Mouse (Mus musculus): Measurements from ENCODE around the gene Ccdc36.

Ccdc36 gene

DNA sequence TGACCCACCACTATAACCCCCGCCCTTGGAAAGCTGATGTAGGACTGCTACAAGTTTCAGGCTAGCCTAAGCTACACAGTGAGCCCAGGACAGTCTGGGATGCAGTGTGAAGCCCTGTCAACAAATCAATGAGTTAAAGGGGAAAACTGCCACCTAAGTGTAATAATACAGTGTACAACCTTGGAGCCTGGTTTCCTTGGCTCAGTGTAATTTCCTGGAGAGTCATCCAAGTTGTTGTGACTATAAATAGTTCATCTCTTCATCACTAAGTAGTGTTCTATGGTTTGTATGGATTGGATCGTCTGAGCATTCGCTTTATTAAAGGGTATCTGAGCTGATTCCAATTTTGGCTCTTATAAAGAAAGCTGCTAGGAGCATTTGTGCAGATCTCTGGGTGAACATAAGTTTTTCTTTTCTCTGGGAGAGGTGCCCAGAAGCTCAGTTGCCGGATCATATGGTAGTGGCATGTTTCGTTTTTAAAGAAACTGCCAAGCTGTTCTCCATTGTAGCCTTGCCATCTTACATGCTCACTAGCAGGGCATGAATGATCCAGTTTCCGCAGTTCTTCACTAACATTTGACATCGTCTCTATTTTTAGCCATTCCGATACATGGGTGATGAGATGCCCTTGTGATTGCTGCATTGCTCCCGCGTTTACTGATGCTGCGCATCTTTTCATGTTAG lies 13.1 kb upstream of the Ccdc36 start:
- DNase-seq, result no peak

DNA sequence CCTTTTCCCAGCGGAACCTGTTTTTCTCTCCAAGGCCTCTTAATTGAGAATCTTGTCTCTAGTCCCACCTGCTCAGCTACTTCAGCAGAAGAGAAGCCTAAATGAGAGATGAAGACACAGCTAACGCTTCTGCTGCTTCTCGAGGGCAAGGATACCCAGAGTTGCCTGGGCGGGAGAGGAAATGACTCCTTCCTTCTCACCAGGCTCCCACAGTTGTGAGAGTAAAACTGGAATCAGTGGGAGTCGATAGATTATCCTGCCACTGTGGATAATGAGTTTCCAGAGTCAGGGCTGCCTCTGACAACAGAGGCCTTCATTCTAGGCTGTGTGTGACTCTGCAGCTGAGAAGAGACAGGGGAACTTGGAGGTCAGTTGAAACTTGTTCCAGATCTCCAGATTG lies 12.2 kb upstream of the Ccdc36 start:
- no peak for DNase-seq

DNA sequence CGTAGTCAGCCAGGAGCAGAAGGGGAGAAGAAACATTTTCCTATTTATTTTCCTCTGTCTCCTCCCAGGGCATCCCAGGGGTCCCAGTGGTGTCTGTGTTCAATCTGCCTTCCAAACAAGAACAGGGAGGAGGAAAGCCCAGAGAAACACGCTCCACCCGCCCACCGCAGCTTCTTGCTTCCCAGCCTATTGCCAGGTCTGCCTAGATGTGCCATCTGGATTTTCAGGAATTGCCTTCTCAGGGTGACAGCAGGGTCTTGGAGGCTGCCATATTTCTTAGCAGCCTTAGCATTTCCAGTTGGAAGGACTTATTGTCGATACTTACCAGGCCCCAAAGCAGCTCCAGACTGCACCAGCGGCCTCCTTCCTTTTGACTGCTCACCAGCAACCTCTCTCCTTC lies 10.9 kb upstream of the Ccdc36 start:
- no peak for DNase-seq

DNA sequence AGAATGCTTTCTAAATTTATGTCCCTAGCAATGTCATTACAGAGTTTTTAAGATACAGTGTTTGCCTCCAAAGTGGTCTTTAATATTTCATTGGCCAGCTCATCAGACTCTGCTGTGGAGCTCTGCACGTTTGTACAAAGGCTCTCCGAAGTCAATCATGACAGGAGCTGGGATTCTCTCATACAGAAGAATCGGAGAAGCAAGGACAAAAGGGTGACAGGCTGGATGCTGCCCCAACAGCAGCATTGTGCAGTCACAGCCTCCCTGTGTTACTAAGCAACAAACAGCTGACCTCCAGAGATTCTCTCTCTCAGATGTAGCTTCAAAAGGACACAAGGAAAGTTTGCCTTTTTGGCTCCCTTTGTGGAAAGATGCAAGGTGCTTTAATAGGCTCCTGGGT lies 7.9 kb upstream of the Ccdc36 start, which contains the start of gene BC048562:
Gene BC048562, plus strand, starts transcription at position 301 of the 400 bp plus-strand sequence.
- no peak for DNase-seq

DNA sequence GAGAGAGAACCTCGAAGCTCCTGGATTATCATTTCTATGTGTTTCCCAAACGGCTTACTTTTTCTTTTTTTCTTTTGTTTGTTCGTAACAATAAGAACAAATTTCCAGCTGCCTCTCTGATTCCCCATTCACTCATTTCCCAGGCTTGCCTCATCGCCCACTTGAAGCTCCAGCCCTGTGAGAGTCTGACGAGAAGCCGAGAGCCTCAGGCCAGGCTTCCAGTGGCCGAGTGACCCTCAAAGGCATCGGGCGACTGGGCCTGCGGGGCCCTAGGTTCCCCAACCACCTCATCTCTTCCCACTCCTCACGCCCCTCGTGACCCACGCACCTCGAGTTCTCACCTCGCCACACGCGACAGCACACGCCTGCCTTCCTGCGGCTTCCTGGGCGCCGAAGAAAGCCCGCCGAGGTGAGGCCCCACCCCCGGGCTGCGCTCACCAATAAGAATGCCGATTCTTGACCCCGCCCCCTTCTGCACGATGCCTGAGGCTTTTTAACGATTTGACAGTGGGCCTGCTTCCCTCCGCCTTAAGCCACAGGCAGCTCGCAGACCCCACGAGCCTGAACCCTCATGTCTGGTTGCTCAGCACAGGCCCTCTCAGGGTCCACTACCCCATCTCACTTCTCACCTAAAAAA lies 3.3 kb upstream of the Ccdc36 start:
- peak; percentile 31 to 33 for DNase-seq

DNA sequence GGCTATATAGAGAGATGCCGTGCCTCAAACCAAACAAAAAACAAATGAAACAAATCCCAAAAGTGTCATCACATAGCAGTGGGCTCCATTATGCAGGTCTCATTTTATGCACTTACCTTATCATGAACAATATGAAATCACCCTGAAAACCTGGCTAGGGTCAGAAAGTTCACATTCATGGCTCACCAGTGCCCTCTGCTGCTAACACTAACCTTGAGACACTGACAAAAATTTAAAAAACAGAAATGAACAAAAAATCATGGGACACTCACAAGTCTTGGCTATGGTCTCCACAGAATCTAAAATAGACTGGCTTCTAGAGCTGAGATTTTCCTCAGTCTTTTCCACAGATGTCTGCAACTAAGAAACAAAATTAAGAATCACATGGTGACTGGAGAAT lies 16.1 kb downstream of the Ccdc36 start:
- DNase-seq, result peak in 1 of 2 experiments; percentile 40

GRCm38 (mm10) chr9:108411381-108411942 lies 16.8 kb downstream of the Ccdc36 start:
- DNase-seq, result no peak

DNA sequence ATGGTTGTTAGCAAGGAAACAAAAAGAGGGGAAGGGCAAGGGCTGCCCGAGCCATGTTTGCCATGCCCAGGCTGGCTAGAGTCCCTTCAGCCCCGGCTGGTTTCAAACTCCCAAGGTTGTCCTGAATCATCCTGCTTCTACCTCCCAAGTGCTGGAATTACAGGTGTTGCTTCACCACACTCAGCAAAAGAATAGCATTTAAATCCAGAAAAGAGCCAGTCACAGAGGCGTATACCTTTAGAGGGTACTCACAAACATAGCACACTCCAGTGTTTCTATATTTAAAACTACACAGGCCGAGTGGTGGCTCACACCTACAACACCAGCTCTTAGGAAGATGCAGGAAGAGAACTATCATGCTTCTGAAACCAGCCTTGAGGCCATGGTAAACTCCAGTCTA lies 18.7 kb downstream of the Ccdc36 start:
- no peak for DNase-seq

- no peak for DNase-seq
These were observed 23.8 kb downstream of the Ccdc36 start for GRCm38 (mm10) chr9:108404451-108404850.

DNA sequence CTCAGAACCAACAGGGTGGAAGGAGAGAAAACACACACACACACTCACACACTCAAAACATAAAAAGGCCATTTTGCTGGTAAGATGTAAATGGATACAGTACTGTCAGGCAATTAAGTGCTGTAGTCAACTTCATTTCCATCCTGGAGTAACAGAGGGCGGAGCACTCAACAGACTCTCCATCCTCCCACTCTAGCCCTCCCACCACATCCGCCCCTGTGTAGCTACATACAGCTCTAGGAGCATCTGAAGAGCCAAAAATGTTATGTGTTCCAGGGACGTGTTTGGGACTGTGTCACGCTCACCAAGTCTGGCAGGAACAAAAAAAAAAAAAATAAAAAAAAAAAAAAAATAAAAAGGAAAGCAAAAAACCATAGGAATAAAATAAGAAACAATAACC lies 25.2 kb downstream of the Ccdc36 start:
- DNase-seq, result no peak

- DNase-seq, result no peak
These were observed 26.9 kb downstream of the Ccdc36 start for GRCm38 (mm10) chr9:108401186-108401960.

DNA sequence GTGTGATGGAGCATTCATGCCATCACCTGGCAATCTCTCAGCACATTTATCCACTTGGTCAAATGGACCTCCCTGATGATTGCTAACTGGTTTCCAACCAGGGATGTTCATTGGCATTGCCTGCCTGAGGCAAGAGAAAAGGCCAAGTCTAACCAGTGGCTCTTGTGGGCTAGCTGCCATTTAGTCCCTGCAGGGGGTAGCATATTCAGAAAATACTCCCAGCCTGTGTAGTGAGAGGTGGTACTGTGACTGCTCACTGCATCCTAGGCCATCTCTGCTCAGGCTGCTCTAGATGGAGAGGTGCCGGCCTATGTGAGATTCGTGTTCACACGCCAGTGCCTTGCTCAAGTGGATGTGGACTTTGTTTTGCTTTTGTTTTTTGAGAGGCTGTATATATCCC lies 30.0 kb downstream of the Ccdc36 start:
- DNase-seq, result no peak

- no peak for DNase-seq
These were observed 32.9 kb downstream of the Ccdc36 start for GRCm38 (mm10) chr9:108395427-108395826.

- DNase-seq, result no peak
These were observed 34.1 kb downstream of the Ccdc36 start for GRCm38 (mm10) chr9:108394191-108394590.

GRCm38 (mm10) chr9:108392676-108393075 lies 35.6 kb downstream of the Ccdc36 start, which contains the start of gene 1700102P08Rik:
Gene 1700102P08Rik (plus strand): TSS chr9:108392805.
- DNase-seq, result no peak

DNA sequence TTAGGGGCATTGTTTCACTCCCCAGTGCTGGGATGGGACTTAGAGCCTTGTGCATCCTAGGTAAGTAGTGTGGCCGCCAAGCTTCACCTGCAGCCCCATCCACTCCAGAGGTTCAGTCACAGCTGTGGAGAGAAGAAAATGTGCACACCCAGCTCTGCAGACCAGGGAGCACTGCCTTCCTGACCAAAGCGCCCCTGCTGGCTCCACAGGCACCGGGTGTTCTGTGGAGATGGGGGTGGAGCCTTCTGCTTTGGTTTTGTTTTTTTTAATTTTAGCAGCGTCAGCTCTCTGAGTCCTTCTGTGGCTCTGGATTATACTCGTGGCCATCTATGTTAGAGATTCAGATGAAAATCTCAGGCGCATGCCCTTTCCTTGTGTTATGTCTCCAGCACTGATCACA lies 39.1 kb downstream of the Ccdc36 start:
- peak in 1 of 2 experiments; percentile 20 for DNase-seq

GRCm38 (mm10) chr9:108388601-108389000 lies 39.7 kb downstream of the Ccdc36 start:
- no peak for DNase-seq

- DNase-seq, result no peak
These were observed 41.5 kb downstream of the Ccdc36 start for GRCm38 (mm10) chr9:108386816-108387215.

DNA sequence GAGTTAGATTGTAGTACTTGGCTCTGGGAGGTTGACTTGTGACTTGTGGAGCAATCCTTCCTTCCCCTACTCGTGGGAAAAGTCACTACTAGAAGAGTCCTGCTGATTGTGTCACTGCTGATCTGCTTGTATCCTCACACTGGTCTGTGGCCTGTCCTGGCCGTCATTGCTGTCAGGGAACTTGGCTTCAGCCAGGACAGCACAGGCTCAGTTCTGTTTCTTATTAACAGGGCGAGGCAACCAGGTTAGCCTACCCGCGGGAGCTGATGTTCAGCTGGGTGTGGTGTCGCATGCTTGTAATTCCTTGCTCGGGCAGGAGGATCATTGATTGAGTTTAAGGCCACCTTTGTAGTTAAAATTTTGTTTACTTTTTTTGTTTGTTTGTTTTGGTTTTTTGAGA lies 43.3 kb downstream of the Ccdc36 start:
- DNase-seq, result peak in 1 of 2 experiments; percentile 27

DNA sequence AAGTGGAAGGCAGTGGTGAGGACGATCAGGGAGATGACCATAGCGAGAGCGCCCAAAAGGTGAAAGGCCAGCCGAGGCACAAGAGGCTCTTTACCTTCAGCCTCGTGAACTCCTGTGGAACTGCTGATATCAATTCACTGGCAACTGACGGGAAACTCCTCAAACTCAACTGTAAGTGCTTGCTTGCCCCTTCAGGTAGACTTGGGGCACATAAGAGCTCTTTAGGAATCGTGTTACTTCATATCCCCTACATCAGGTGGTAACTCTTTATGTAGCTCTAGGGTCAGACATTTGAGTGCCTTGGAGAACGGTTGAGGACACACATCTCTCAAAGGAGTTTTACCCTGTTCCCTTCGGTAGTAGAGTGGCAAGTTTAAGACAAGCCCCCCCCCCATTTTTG lies 46.9 kb downstream of the Ccdc36 start:
- peak; percentile 15 to 46 for DNase-seq

GRCm38 (mm10) chr9:108379294-108379693 lies 49.0 kb downstream of the Ccdc36 start:
- DNase-seq, result no peak

GRCm38 (mm10) chr9:108378736-108379135 lies 49.5 kb downstream of the Ccdc36 start:
- DNase-seq, result peak in 1 of 2 experiments; percentile 40

- no peak for DNase-seq
These were observed 50.0 kb downstream of the Ccdc36 start for GRCm38 (mm10) chr9:108378234-108378633.

Measured in lung, postnatal 4 days (tissue).